Mouse (Mus musculus) cerebellum, adult 2 months (tissue): ENCODE measurements around the gene Fus.

ENCODE experiments used
- CTCF ChIP-seq: fragments of 200-500 bp; IDR thresholded peaks from 2 replicates; pipeline ENCODE4 v1.5.1; 2011; ENCODE audit warnings: low read depth, mild to moderate bottlenecking, control low read depth, low read length, moderate library complexity, borderline replicate concordance; ENCODE audit not compliant: insufficient read depth
- POLR2A ChIP-seq: fragments of 200-500 bp; IDR thresholded peaks from 2 replicates; pipeline ENCODE4 v1.6.1; 2011; ENCODE audit warnings: low read length, control low read depth, borderline replicate concordance; ENCODE audit not compliant: insufficient read depth

DNA sequence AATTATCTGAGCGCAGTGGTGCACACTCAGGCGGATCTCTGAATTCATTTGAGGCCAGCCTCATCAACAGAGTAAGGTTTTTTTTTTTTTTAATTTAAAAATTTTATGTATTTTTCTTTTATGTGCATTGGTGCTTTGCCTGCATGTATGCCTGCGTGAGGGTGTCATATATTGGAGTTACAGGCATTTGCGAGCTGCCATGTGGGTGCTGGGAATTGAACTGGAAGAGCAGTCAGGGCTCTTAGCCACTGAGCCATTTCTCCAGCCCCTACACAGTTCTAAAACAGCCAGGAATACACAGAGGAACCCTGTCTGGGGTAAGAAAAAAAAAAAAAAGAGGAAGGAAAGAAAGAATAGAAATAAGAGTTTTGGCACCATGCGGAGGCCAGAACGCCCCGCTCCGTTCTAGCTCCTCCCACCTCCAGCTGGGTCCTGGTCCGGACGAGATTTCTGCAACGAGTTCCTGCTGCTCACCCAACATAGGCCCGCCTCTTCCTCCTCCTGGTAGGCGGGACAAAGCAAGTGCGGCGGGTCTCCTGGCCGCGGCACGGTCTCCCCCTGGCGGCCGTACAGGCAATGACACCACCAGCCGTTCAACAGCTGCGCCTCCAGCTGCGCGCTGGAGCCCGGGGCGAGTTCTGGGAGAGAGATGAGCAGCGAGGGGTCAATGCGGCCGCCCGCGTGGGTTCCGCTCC, 32.1 kb upstream of the Fus start:
- peak; percentile 79 for TF ChIP-seq CTCF
- TF ChIP-seq POLR2A = peak; percentile 56; the same call in 1 of the 2 replicates
